Mouse (Mus musculus) embryonic fibroblast, embryonic 13.5 days (primary cell): ENCODE results near the gene Hivep3.

Experiments used
- CTCF ChIP-seq: IDR thresholded peaks from 2 replicates; pipeline ENCODE4 v1.5.1; 2011; ENCODE audit warnings: mild to moderate bottlenecking, control low read depth, low read length, moderate library complexity, borderline replicate concordance; ENCODE audit not compliant: insufficient read depth
- POLR2A ChIP-seq: IDR thresholded peaks from 2 replicates; pipeline ENCODE4 v1.6.1; 2011; ENCODE audit warnings: low read depth, mild to moderate bottlenecking, control low read depth, low read length, moderate library complexity

- TF ChIP-seq POLR2A (no peak), CTCF (no peak)
Observed at GRCm38 (mm10) chr4:119921723-119922266, 188.2 kb downstream of the Hivep3 start.
